Mouse (Mus musculus): ENCODE data around the gene Ahnak2. TPM values are rescaled to one million over a fixed set of nuclear protein-coding genes. Genes with fewer than 3 reads are reported as not detected.
A peak's percentile ranks its signal among the peaks of the same experiment; 100 is the strongest.

The Ahnak2 gene
- total RNA-seq, 1 experiment from 2014 or later, result 5.1 TPM

DNA sequence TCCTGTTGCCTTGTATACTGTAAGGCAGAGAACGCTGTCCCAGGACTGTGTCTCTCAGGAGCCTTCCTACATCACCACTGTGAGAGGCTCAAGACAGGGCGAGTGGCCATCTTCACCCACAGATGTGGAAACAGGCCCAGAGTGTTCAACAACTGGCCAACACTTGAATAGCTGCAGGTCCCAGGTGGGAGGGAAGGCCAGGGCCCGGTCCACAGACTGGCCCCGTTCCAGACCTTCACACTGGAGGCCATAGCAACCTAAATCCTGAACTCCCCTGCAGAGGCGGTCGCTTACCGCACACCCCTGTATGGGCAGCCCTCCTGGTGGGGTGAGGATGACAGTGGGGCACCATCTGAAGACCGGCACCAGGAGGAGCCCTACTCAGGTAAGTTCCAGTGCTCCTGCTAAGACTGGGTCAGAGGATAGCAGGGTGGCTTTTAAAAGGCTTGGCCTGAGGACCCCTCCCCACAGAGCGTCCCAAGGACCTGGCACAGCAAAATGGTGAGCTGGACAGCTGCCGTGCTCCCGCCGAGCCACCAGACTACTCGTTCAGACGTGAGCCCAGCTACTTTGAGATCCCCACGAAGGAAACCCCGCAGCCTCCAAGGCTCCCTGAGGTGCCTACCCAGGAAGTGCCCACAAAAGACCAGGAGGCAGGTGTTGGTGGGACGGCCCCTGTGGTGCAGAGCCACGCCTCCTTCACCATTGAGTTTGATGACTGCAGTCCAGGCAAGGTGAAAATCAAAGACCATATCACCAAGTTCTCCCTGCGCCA is 67.4 kb downstream of the Ahnak2 start:
- DNase-seq, result peak; percentile 6

DNA sequence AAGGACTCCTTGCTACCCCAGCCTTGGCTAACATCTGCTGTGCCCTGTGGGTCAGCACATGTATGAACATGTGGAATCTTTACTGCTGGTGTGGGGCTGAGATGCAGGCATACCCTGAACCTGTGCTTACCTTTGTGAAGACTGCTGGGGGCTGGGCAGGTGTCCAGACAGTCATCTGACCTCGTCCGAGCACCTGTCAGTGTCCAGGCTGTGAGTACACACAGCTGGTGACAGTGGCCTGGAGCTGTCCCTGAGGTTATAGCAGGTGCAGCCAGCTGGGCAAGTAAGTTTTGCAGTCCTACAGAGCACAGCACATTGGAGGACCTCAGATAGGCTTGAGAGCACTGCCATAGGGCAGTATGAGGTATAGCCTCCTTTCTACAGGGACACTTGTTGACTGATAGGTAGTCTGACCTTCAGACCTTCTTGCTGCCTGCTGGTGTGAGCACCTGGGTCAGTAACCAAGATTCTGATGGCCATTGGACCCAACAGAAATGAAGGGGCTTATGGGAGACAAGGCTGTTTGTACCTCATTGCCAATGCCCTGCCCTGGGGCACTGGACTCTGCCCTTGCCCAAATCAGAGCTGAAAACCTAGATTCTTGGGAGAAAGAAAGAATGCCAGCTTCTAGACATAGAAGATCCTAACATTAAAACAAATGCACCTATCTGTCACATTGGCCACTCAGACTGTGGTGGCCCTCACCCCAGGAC is 68.2 kb downstream of the Ahnak2 start:
- DNase-seq, result peak; percentile 0

DNA sequence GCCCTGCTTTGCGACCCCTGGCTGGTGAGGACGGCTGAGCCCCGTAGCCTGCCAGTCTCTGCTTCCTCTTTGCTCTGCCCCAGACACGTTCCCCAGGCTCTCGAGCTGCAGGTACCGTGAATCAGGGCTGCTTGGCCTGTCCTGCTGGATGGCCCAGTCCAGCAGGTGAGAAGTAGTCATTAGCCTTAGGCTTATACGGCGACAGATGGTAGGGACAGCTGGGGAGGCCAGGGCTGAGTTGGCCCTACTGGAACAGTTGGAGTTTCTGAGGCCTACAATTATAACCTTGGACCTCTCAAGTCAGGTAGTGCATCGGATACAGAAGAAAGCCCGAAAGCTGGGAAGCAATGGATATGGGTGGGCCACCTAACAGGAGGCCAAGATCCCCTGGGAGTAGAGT is 69.9 kb downstream of the Ahnak2 start:
- DNase-seq, result no peak

DNA sequence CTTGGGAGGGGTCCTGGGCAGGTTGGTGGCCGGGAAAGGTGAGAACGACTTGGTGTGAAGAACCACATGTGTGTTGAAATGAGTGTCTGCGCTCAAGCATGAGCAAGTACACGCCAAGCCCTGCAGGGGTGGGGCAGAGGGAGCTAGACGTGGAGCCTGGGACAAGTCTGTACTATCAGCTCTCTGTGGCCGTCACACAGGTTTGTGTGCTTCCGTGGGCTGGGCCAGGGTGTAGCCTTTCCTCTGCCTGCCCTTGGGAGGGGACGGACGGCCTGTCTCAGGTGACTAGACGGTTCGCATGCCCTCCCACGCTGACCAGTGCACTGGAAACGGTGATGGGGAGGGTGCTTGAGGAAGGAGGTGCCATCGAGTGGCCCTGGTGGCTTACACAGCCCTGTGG is 71.6 kb downstream of the Ahnak2 start:
- DNase-seq, result no peak

DNA sequence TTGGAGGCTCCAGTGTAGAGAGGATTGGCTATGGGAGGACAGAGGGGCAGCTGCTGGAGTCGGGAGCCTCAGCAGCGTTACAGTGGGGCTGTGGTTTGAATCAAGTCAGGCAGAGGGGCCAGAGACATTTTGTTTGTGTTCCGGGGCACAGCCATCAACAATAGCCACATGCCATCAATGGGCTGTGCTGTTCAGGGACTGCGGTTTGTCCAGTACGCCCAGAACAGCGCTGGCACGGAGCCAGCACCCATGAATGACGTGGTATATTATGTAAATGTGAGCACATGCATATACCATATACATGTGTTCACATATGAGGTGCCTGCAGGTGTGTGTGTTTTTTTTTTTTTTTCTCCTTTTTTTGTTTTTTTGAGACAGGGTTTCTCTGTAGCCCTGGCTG is 74.7 kb downstream of the Ahnak2 start:
- DNase-seq, result no peak

DNA sequence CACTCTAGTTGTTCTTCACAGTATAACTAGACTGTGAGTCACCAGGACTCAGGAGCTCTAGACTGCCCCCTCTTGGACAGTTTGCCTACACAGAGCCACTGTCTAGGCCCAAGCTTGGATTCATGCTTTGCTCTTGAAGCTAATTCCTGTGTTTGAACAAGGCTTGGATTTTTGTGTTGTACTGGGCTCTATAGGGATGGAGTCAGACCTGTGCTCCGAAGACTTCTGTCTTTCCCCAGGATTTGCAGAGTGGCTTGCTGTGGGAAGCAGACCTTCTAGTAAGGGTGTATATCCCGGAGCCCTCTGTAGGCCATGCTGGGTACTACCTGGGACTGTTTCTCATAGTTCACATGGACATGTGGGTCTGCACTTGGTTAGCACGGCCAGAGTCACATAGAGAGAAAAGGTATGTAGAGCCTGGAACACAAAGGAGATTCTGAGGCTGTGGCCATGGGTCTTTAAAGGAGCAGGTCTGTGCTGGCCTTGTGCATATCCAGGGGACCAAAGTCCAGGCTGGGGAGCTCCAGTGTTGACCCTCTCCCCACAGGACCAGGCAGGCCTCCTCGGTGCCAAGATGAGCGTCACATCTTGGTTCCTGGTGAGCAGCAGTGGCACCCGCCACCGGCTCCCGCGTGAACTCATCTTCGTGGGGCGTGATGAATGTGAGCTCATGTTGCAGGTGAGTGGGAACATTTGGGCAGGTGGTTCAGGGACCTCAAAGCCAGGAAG is 78.2 kb downstream of the Ahnak2 start:
- peak; percentile 65 for DNase-seq

DNA sequence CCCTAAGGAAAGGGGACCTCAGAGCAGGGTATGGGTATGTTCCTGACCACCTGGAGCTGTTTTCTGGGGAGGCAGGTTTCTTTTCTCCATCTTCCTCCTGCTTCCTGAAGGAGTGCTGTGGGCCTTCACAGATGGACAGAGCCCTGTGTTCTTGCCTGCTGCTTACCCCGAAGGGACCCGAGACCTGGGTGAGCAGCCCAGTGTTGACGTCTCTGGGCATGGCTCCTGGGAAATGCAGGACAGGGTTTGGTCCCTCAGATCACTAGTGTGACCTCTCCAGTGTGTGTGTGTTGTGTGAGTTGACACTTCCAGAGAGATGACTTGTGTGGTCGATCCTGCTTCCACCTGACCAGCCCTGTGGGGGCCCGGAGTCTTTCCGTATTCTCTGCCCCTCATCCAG is 79.0 kb downstream of the Ahnak2 start:
- DNase-seq, result no peak

DNA sequence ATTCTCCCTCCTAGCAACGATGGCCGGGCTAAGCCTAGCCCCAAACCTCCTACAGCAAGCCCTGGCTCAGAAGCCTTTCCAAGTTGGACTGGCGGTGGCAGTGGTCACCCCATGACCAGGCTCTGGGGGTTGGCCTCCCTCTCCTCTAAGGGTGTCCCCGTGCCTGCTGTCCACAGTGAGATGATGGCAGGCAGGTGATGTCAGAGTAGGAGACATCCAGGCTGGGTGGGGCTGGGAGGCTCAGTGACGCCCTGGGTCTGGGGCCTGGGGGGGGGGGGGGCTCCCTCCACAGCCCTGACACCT is 79.5 kb downstream of the Ahnak2 start:
- DNase-seq, result no peak

DNA sequence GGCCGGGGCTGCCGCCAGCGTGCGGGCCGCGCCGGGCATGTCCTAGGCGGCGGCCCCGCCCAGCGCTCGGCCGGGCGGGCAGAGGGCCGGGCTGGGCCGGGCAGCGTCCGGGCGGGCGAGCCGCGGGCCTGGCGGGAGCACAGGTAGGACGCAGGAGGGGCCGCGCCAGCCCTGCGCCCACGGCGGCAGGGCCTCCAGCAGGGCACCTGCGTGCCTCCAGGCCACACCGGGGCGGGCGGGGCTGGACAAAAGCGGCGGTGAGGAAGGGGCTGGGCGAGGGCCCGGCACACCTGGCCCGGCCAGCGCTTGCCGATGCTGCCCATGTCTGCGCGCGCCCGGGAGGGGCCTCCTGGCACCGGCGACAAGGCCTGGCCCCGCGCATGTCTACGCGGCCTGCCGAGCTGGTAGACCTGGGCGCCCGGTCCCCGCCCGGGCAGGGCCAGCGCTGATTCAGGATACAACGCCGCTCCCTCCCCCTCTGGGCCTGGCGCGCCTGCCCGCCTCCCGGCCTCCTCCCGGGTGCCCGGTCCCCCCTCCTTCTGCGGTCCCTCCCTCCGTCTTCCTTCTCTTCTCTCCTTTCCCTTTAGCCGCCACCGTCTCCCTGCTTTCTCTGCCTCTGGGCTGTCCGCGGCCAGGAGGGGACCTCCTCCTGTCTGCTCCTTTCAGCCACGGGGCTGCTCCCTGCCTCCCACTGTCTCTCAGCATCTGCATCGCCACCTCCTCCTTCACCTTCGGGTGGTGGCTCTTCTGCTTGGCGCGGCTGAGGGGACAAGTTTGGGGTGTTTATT is 80.0 kb downstream of the Ahnak2 start:
- DNase-seq, result peak; percentile 78

Small RNA genes within 50 kb of the gene (microRNA-seq; reads per million reads assigned to microRNA genes)
- 0 to 0.36 reads per million in 2 experiments for gene Mir6940

Other genes starting within 250 kb of the Ahnak2 start
- 32.6 and 34.1 TPM in 2 replicates for gene Inf2, start 213.9 kb downstream of the Ahnak2 start, total RNA-seq (2021)
- 17.8 and 21.0 TPM in 2 replicates for gene Adssl1, start 182.6 kb downstream of the Ahnak2 start, total RNA-seq (2021)
- 34.8 and 46.0 TPM in 2 replicates for gene Siva1, start 158.0 kb downstream of the Ahnak2 start, total RNA-seq (2021)
- gene Akt1, start 127.8 kb downstream of the Ahnak2 start, total RNA-seq (2021), result 395 and 413 TPM in 2 replicates
- gene Zbtb42, start 123.8 kb downstream of the Ahnak2 start, total RNA-seq (2021), result 7.9 and 12.8 TPM in 2 replicates
- gene Cep170b, start 82.2 kb downstream of the Ahnak2 start, total RNA-seq (2021), result 42.4 and 58.1 TPM in 2 replicates
- 6.4 and 6.8 TPM in 2 replicates for gene Pld4, start 42.0 kb downstream of the Ahnak2 start, total RNA-seq (2021)
- 7.7 and 10.0 TPM in 2 replicates for gene Clba1, start 6.3 kb upstream of the Ahnak2 start, total RNA-seq (2021)
- 15.5 and 15.9 TPM in 2 replicates for gene Cdca4, start 26.8 kb upstream of the Ahnak2 start, total RNA-seq (2021)
- 0.12 TPM in 1 of 2 replicates, not detected in the other for gene Gpr132, start 65.6 kb upstream of the Ahnak2 start, total RNA-seq (2021)
- 7.6 and 8.4 TPM in 2 replicates for gene Jag2, start 127.1 kb upstream of the Ahnak2 start, total RNA-seq (2021)
- gene Nudt14, start 139.5 kb upstream of the Ahnak2 start, total RNA-seq (2021), result 26.6 and 40.7 TPM in 2 replicates
- gene Btbd6, start 173.8 kb upstream of the Ahnak2 start, total RNA-seq (2021), result 21.7 and 26.8 TPM in 2 replicates
- gene Brf1, start 198.0 kb upstream of the Ahnak2 start, total RNA-seq (2021), result 65.9 and 68.8 TPM in 2 replicates
- 45.6 and 55.5 TPM in 2 replicates for gene Pacs2, start 211.9 kb upstream of the Ahnak2 start, total RNA-seq (2021)

Measured in adrenal gland, postnatal 25 days (tissue).